Mouse (Mus musculus) erythroblast, adult 5-6 weeks (primary cell): ENCODE measurements around the gene Sec14l3. TPM values are rescaled to one million over a fixed set of nuclear protein-coding genes. Genes with fewer than 3 reads are reported as not detected.
"Not testable (repeated sequence)": the region's sequence is repeated elsewhere in the genome, so short reads cannot be mapped to it uniquely, and the experiment has no call there.

Source experiments
- ATAC-seq: replicated peaks from 2 replicates; pipeline ENCODE4 v1.8.0; 2016; ENCODE audit warnings: moderate number of reproducible peaks, mild to moderate bottlenecking, moderate TSS enrichment, inconsistent platforms; ENCODE audit not compliant: poor library complexity, low FRiP score, severe bottlenecking
- total RNA-seq, 2 experiments: library from RNA; stranded (forward) in 1 of 2; stranded (reverse) in 1 of 2; fragments of 150-400 nt in 1 of 2; fragments of 200-764, 138-1000 nt in 1 of 2; gene quantifications; 2 replicates each; pipeline versions ENCODE4 v1.2.3 to v1.2.4; 2015 to 2017; ENCODE audit warnings: low replicate concordance in 2 of 2

The Sec14l3 gene
- total RNA-seq (2015; ENCODE audit: low replicate concordance) (not detected in 2 replicates), total RNA-seq (2017; ENCODE audit: low replicate concordance) (not detected in 2 replicates)

DNA sequence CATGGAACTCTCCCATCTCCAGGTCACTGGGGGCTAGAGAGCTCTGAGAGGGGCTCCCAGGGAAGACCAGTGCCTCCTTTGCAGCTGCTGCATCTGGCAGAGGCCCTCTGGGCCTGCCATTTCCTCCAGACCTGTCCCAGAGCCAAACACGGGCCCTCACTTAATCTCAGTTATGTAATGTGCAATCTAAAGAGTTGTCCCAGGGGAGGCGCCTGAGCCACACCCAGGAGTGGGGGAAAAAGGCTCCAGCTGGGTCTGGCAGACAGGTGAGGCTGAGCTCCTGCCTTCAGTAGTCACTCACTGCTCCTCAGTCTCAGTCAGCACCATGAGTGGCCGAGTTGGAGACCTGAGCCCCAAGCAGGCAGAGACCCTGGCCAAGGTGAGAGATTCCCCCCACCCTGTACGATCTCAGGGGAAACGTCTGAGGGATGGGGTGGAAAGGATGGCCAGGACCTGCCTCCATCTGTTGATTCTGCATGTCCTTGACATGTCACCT is at the start of gene Sec14l3:
Gene Sec14l3, plus strand, starts transcription at position 215 of the 496 bp plus-strand sequence.
- ATAC-seq = no peak

- not testable (repeated sequence) for ATAC-seq
Measured at GRCm38 (mm10) chr11:4015796-4016195, 48.8 kb upstream of the Sec14l3 start.

DNA sequence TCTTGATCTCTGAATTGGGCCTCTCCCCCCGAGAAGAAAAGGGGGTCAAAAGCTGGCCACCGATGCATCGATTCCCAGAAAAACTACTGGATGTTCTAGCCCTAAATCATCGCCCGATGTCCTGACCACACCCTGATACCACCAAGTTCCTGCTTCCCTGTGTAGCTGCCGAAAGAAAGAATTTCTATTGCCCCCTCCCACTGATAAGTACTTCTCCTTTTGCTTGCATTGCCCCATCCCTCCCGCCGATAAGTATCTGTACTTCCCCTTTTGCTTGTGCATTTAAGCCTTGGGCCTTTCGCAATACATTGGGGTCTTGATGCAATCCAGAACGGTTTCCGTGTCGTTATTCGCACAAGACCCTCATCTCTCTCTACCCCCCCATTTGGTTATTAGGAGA is 42.5 kb upstream of the Sec14l3 start:
- ATAC-seq = not testable (repeated sequence)

GRCm38 (mm10) chr11:4023321-4023720 is 41.3 kb upstream of the Sec14l3 start:
- no peak for ATAC-seq

DNA sequence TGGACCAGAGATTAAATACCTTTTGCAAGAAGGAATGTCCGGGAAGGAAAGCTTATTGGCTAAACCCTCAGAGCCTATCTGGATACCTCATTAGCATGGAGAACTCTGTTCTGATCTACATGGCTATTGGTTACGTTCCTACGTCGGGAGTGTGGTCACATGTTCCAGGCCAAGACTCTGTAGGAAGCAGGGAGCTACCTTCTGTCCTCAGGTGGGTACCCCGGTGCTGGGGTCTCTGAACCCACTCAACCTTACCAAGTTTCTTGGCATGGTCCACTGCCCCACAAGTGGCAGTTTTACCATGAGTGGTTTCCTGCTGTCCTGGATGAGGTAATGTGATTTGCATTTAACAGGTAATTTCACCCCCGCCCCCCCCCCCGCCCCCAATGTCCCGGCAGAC is 37.6 kb upstream of the Sec14l3 start:
- no peak for ATAC-seq

GRCm38 (mm10) chr11:4027561-4028334 is 36.9 kb upstream of the Sec14l3 start:
- no peak for ATAC-seq

- ATAC-seq = no peak
Measured at GRCm38 (mm10) chr11:4029343-4029742, 35.3 kb upstream of the Sec14l3 start.

GRCm38 (mm10) chr11:4031126-4031941 is 33.3 kb upstream of the Sec14l3 start, which contains the start of gene Sec14l4:
Gene Sec14l4, plus strand, starts transcription at chr11:4031462.
- no peak for ATAC-seq

GRCm38 (mm10) chr11:4031961-4032360 is 32.7 kb upstream of the Sec14l3 start:
- no peak for ATAC-seq

- no peak for ATAC-seq
Measured at GRCm38 (mm10) chr11:4033471-4033870, 31.2 kb upstream of the Sec14l3 start.

GRCm38 (mm10) chr11:4034169-4034568 is 30.5 kb upstream of the Sec14l3 start:
- no peak for ATAC-seq

GRCm38 (mm10) chr11:4035116-4035892 is 29.3 kb upstream of the Sec14l3 start:
- no peak for ATAC-seq

- ATAC-seq = no peak
Measured at GRCm38 (mm10) chr11:4035916-4036315, 28.7 kb upstream of the Sec14l3 start.

- ATAC-seq = no peak
Measured at GRCm38 (mm10) chr11:4036365-4037084, 28.1 kb upstream of the Sec14l3 start.

DNA sequence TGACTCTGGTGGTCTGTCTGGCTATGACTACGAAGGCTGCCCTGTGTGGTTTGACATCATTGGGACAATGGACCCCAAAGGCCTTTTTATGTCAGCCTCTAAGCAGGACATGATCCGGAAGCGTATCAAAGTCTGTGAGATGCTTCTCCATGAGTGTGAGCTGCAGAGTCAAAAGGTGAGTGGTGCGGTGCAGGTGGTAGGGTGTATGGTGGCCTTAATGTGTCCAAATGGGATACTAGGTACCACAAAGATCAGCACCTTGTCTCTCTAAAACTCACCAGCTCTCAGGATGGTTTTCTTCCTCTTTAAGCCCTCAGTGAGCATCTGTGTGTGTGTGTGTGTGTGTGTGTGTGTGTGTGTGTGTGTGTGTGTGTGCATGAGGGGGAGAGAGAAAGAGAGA is 24.7 kb upstream of the Sec14l3 start:
- no peak for ATAC-seq

DNA sequence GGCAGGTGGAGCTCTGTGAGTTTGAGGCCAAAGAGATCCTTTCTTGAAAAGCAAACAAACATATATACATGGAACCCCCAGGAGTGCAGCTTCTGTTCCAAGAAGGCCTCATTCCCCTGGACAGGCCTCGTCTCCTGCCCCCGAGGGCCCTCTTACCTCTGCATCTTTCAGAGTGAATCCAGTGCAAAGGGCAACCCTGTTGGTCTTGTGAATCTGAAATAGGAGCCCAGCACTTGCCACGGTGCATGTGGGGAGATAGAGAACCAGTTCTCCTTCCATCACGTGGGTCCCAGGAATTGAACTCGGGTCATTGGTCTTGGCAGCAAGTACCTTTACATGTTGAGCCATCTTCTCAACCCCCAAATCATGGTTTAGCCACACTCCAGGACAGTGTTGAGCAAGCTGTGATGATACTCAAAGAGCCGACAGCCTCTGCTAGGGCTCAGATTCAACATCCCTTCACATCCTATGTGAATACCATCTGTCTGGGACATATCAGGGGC is 23.5 kb upstream of the Sec14l3 start:
- no peak for ATAC-seq

DNA sequence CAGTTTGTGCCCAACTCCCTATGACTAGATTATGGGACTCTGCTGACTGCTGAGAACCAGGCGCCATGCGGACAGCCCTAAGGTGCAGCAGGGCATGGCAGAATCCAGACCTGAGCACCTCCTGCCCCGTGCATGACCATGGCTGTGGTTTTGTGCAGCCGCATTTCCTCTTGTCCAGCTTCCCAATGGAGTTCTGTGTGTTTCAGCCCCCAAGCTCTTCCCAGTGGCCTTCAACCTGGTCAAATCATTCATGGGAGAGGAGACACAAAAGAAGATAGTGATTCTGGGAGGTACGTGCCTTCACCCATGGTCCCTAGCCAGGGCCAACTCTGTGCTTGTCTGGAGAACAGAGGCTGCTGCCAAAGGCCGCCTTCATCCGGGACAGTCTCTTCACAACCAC is 21.6 kb upstream of the Sec14l3 start:
- ATAC-seq = no peak

GRCm38 (mm10) chr11:4046526-4046925 is 18.1 kb upstream of the Sec14l3 start:
- no peak for ATAC-seq

- ATAC-seq = no peak
Measured at GRCm38 (mm10) chr11:4047766-4048165, 16.9 kb upstream of the Sec14l3 start.
